Mouse (Mus musculus): ENCODE data around the gene Akap12.

The Akap12 gene

DNA sequence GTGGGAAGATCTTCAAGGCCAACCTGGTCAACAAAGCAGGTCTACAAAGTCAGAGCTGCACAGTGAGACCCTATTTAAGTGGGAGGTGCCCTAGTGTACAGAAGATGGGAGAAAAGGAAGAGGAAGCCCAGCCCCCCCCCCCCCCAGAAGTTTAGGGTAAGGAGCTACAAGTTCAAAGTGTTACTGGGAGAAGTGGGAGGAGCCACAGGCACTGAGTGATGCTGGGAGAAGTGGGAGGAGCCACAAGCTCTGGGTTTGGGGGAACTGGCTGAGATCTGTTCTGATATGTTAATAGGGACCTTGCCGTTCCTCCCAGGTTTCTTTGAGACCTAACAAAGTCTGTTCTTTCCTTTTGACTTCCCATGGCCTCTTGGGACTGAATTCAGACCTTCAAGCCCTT, 18.6 kb downstream of the Akap12 start:
- DNase-seq: peak; percentile 7

DNA sequence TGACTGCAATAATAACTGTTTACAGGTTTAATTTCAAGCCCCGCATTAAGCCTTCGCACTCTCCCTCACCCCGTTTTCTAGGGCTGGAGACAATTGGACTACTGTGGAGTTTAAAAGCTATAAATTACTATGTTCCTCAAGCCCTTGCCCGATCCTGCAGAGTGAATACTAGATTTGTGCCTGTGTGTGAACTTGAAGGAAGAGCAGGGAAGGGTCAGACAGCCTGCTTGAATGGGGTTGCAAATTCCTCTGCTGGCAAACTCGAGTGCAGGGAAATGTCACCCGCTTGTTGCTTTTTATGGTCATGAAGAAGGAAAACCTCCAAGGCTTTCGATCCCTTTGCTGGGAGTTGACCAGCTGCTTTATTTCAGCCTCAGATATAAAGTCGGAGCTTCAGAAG, 19.6 kb downstream of the Akap12 start:
- peak; percentile 44 for DNase-seq

DNA sequence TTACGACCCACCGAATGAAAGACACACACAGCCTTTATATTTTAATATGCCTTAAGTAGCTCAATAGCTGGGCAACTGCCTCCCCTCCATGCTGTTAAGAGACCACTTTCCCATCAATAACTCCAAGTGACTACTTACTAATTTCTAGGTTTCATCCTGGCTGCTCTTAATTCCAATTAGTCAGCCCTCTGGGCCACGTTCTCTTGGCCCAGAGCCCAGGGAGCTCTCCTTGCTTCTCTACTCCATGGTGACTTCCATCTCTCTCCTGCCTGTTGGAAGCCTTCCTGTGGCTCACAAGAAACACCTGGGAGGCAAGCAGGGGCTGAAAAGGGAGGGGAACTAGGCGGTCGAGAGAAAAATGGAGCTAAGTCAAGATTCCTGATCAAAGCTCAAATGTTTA, 23.0 kb downstream of the Akap12 start:
- no peak for DNase-seq

DNA sequence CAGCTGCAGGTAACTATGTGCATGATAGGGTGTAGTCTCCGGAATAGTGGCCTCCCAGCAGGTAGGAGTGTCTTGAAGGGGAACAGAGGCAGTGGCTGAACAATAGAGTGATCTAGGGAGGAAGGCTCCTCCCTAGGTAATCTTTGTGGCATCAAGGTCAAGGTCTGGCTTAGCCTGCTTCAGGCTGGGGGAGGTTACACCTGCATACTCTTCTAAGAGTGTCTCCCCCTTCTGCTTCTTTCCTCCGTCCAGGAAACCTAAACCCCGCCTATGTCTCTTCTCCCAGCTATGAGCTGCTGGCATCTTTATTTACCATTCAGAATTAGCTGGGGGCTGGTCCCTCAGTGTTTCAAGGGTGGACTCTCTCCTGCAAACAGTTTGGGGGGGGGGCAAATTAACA, 23.5 kb downstream of the Akap12 start:
- DNase-seq: no peak

DNA sequence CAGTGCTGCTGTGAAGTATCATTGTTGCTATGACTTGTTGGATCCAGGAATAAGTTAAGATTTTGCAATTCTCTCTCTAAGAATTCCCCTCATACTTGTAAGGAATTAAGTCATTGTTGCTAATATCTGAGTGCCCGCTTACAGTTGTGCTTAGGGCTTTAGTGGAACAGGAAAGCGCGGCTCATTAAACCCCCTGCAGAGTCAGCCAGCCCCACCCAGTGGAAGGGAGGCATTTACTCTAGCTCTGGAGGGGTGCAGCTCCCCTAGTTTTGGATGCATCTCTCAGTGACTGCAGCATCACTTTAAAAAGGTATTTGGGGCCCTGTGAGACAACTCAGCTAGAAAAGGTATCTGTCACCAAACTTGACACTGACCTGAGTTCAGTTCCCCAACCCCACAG, 24.0 kb downstream of the Akap12 start:
- no peak for DNase-seq

DNA sequence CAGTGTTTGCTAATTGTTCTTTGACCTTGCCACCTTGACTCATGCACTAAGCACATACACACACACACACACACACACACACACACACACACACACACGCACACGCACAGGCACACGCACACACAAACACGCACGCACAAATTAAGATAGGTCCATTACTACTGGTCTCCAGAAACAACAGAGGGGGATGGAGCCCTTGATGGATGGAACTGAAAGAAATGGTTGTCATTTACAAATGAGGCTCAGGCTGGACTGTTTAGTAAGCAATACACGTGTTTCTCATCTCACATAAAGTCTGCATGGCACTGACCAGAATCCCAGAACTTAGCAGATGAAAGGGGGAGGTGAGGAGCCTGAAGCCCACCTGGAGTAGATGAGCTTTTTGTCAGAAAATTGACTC, 24.4 kb downstream of the Akap12 start:
- DNase-seq: no peak

DNA sequence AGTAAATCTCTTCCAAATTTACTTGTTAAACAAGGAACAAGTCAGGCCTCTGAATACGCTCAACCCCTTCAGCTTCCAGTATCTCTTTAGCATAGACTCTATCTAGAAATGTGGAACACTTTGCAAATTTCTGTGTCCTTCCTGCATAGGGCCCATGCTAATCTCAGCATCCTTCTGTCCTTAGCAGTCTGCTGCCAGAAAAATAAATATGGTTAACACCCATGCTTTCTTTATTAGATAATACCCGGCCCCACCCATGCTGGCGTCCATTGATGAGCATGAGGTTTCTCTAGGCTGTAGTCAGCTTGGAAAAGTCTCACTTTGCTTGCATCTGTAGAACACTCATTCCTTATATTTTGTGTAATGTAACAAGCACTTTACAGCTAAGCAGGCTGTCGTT, 27.2 kb downstream of the Akap12 start:
- DNase-seq: peak; percentile 20

DNA sequence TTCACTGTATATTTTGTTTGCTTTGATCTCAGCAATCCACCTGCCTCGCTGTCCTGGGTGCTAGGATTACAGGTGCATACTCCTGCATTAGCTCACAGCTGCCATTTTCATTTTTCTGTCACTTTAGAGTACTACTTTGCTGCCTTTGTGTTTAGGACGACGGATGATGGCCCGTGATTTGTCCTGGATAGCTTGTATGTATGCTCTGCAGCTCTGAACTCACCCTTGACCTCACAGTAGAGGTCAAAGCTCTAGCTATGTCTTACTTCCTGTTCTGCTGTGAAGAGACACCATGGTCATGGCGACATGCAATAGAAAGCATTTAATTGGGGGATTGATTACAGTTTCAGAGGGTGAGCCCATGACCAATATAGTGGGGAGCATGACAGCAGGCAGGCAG, 37.4 kb downstream of the Akap12 start:
- DNase-seq: no peak

DNA sequence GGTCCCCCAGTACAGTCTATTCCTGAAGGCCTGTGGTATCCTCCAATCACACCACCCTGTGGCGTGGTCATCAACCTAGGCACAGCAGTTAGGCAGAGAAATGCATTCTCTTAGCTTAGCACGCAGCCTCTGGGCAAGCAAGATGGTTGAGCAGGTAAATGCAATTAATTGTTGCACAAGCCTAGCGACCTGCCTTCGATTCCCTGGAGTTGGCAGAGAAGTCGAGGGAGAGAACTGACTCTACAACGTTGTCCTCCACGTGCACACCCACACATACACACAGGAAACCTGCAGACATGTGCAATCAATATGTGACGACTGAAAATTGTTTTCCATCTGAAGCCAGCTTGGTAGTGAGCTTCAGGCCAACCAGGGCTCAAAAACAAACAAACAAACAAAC, 57.7 kb downstream of the Akap12 start:
- DNase-seq: no peak

DNA sequence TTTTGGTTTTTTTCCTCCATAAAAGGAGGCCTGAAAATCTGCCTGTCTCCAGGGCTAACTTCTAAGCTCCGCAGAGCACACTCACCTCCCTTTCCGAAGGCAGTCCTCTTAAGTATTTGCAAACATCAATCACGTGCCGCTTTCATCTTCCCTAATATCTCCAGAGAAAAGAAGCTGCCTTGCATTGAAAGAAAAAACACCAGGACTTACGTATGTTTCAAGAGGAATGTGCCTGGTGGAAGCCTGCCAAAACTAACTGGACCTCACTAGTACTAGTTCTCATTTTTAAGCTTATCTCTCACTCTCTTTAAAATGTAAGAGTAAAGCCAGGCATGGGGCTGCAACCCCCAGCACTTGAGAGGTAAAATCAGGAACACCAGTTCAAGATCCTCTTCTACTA, 59.4 kb downstream of the Akap12 start:
- DNase-seq: peak; percentile 34

DNA sequence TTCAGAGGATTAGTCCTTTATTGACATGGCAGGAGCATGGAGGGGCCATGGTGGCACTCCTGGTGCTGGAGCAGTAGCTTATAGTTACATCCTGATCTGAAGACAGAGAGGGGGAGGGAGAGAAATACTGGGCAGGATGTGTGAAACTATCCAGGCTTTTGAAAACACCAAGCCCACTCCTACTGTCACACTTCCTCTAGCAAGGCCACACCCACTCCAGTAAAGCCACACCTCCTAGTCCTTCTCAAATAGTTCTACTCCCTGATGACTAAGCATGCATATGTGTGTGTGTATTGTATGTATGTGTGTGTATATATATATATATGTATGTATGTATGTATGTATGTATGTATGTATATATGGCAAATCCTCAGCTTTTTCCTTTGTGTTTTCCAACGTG, 61.5 kb downstream of the Akap12 start:
- peak; percentile 13 for DNase-seq

DNA sequence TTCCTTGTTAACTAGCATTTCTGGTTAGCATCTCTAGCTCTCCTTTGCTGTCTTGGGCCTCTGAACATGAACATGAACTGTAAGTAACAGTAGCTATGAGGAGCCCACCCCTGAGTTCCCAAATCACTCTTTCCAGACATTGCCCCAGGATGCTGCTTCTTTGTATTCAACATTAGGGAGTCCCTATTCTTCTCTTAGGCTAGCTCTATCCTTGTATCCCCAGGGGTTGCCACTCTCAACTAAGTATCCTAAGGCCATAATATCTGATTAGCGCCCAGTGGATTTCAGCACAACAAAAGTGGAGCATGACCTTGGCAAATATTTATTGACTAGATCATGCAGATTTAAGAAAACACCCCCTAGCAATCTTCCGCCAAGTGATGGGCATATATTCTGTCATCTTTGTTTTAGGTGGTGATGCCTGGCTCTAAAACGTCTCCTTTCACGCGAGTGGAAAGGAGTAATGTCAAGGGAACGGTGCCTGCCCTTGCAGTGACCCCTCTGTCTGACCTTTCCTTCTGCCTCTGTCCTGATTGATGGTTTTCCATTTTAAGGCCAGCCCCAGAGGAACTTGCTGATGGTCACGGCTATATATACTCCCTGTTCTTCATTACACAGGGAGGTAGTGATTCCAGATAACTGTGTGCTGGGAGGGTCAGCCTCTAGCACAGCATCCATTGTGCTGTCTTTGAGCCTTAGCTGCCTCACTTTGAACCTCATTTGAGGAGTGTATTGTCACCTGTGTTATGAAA, 66.2 kb downstream of the Akap12 start:
- DNase-seq: no peak

DNA sequence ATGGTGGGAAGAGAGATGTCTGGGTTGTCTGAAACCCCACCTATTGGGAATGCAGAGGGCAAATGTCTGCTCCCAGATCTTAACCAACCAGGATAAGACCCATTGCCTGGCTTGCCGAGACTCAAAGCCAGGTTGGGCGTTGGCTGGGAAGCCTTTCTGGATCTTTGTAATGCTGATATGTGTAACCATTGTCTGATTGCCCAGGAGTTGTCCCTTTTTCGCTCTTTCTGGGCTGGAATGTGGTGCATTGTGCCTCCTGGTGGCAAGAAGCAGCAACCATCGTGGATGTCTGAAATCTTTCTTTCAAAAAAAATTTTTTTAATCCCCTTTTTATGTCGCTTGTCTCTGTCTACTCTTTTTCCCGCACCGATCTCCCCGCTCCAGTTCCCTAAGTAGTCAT, 67.1 kb downstream of the Akap12 start:
- peak; percentile 83 for DNase-seq

DNA sequence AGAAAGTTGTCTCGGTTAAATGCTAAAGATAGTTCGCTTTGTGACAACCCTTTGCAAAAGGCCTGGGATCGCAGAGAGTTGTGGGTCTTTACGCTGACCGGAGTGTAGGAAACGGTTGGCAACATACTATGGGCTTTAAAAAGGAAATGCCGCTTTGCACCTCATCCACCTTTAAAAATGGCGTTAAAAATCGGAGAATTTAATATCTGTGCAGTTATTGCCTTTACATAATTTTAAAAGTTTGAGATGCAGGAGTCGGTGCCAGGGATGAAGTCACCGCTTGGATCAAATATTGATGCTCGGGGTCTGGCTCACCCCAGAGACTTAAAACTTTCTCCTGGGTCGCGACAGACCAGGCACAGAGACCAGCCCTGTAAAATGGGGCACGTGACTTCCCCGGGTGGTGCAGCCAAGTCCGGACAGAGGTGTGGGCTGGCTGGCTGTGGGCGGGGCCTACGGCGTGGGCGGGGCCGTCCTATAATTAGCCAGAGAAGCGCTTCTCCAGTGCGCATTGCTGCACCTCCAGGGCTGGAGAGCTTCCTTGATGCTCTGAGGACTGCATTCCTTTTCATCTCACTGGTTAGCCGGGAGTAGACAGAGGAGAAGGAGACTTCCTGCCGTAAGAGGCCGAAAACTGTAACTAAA, 68.0 kb downstream of the Akap12 start:
- DNase-seq: peak; percentile 92

DNA sequence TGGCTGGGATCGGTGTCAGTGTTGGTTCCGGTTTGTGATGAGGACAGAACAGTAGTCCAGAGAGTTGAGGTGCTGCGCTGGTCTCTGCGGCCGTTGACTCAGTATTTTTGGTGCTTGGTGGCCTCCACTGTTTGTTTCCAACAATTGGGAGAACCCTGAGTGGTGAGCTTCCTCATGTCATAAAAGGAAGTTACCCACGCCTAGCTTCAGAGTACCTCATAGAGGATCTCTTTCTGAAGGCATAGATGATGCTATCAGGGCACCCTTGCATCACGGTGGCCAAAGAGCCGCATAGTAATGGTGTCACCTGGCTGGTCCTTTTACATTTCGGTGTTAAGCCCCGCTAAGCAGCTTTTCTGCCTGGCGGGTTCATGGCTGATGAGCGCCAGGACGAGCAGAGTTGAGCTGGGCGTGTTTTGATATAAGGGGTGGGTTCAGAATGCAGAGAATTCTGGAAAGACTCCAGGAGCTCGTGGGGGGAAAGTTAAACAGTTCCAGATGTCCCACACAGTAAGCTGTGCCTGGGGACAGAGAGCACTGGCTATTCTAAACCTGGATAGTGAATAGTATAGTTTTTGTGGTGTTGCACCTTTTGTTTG, 72.8 kb downstream of the Akap12 start:
- peak; percentile 71 for DNase-seq

DNA sequence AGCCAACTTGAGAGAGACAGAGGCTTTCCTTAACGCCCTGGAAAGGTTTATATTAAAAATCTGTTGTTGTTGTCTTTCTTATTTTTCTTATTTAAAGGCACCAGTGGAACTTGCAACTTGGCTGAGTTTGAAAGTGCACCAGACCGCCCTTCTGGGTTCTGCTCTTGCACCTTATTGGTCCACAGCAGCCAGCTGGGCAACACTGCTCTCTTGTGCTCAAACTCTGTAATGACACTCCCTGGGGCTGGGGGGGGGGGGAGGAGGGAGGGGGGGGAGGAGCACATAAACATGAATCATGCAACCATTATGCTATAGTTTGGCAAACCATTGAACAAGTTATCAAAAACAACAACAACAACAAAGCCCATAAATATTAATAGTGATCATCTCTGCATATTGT, 75.2 kb downstream of the Akap12 start:
- DNase-seq: peak; percentile 73

DNA sequence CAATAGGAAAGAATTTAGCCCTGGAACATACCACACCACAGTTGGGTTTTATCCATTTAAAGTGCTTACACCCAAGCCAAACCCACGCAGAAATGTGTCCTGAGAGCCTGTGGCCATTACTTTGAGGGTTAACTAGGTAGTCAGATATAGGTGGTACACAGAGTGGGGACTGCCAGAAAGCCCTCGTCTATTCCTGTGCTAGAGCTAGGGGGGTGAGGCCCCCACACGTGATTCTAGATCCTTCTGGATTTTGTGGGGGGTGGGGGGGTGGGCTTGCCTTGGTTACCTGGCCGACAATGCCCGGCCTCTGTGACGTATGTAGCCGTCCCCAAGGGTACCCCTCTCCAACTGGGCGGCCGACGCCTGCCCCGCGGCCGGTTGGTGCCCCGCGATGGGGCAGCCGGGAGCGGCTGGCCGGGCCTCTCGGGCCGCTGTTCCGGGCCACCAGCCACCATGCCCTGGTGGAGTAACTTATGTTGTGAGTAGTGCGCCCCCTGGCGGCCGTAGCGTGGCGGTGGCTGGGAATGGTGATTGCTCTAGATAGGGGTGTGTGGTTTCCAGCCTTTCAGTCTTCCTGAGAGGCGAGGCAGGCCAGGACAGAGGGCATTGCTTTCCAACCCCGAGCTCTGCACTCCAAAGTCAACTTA, 80.4 kb downstream of the Akap12 start:
- peak; percentile 96 for DNase-seq

DNA sequence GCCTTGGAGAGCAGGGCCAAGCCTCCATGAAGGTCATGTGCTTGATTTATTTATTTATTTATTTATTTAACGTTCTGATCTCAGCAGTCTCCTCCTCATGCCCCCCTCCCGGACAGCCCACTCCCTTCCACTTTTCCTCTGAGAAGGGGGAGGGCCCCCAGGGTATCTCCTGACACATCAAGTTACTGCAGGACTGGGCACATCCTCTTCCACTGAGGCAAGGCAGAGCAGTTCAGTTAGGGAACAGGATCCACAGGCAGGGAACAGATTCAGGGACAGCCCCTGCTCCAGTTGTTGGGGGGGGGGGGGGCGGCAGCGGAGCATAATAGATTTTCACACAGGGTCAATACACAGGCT, 80.9 kb downstream of the Akap12 start:
- no peak for DNase-seq

DNA sequence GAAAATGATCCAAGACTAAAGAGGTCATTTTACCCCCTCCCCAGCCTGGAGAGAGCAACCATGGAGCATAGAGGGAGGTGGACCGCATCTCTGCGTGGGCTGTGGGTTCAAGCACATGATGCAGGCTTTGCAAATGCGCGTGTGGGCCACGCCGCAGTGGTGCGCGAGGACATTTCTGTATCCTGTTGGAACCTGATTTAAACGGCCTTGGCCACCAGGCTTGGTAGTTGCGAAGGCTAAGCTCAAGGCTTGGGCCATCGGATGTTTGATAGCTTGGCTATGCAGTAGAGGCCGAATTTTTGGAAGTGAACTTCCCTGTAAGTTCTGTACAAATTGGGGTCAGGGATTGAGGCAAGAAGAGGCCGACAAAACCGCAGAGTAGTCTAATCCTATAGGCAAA, 81.4 kb downstream of the Akap12 start:
- no peak for DNase-seq

DNA sequence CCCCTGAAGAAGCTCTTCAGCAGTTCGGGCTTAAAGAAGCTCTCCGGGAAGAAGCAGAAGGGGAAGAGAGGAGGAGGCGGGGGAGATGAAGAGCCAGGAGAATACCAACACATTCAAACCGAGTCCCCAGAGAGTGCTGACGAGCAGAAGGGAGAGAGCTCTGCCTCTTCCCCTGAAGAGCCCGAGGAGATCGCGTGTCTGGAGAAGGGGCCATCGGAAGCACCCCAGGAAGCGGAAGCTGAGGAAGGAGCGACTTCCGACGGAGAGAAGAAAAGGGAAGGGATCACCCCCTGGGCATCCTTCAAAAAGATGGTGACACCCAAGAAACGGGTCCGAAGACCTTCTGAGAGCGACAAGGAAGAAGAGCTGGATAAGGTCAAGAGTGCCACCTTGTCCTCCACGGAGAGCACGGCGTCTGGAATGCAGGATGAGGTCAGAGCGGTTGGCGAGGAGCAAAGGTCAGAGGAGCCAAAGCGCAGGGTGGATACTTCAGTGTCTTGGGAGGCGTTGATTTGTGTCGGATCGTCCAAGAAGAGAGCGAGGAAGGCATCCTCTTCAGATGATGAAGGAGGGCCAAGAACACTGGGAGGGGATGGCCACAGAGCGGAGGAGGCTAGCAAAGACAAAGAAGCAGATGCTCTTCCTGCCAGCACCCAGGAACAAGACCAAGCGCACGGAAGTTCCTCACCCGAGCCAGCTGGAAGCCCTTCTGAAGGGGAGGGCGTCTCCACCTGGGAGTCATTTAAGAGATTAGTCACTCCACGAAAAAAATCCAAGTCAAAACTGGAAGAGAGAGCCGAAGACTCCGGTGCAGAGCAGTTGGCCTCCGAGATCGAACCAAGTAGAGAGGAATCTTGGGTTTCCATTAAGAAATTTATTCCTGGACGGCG, 88.4 kb downstream of the Akap12 start:
- DNase-seq: no peak

DNA sequence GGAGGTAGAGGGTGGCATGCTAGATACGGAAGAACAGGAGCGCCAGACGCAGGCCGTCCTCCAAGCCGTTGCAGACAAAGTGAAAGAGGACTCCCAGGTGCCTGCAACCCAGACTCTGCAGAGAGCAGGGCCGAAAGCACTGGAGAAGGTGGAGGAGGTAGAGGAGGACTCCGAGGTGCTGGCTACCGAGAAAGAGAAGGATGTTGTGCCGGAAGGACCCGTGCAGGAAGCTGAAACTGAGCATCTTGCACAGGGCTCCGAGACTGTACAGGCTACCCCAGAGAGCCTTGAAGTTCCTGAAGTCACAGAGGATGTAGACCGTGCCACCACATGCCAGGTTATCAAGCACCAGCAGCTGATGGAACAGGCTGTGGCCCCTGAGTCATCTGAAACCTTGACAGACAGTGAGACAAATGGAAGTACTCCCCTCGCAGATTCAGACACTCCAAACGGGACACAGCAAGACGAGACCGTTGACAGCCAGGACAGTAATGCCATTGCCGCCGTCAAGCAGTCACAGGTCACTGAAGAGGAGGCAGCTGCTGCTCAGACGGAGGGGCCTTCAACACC, 89.8 kb downstream of the Akap12 start:
- no peak for DNase-seq

DNA sequence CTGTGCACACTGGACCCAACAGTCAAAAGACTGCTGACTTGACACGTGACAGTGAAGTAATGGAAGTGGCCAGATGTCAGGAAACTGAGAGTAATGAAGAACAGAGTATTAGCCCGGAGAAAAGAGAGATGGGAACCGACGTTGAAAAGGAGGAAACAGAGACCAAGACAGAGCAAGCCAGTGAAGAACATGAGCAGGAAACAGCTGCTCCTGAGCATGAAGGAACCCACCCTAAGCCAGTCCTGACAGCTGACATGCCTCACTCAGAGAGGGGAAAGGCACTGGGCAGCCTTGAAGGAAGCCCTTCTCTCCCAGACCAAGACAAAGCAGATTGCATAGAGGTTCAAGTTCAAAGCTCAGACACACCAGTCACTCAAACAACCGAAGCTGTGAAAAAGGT, 90.5 kb downstream of the Akap12 start:
- DNase-seq: no peak

DNA sequence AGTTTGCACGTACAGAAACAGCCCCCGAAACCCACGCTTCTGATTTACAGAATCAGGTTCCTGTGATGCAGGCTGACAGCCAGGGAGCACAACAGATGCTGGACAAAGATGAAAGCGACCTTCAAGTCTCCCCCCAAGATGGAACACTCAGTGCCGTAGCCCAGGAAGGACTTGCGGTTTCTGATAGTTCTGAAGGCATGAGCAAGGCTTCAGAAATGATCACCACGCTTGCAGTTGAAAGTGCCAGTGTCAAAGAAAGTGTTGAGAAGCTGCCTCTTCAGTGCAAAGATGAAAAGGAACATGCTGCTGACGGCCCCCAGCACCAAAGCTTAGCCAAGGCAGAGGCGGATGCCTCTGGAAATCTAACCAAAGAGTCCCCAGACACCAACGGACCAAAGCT, 91.3 kb downstream of the Akap12 start:
- DNase-seq: no peak

Data from lung, postnatal 10 days (tissue).